Mouse (Mus musculus): Measurements from ENCODE around the gene Gm20388.
A peak's percentile ranks its signal among the peaks of the same experiment; 100 is the strongest.
"Not testable (repeated sequence)": the region's sequence is repeated elsewhere in the genome, so short reads cannot be mapped to it uniquely, and the experiment has no call there.

Gene Gm20388

GRCm38 (mm10) chr8:123433241-123433974, 3522.8 kb downstream of the Gm20388 start:
- not testable (repeated sequence) for DNase-seq

GRCm38 (mm10) chr8:123441788-123442187, 3531.1 kb downstream of the Gm20388 start:
- DNase-seq, result no peak

GRCm38 (mm10) chr8:123442351-123442750, 3531.7 kb downstream of the Gm20388 start:
- DNase-seq, result no peak

GRCm38 (mm10) chr8:123442871-123443575, 3532.4 kb downstream of the Gm20388 start:
- peak; percentile 94 for DNase-seq

- DNase-seq, result peak; percentile 24
Observed at GRCm38 (mm10) chr8:123443576-123443921, 3532.9 kb downstream of the Gm20388 start.

GRCm38 (mm10) chr8:123444131-123444530, 3533.5 kb downstream of the Gm20388 start:
- DNase-seq, result no peak

- DNase-seq, result no peak
Observed at GRCm38 (mm10) chr8:123445981-123446380, 3535.3 kb downstream of the Gm20388 start.

GRCm38 (mm10) chr8:123446799-123447198, 3536.2 kb downstream of the Gm20388 start:
- DNase-seq, result no peak

- DNase-seq, result no peak
Observed at GRCm38 (mm10) chr8:123450783-123451182, 3540.1 kb downstream of the Gm20388 start.

GRCm38 (mm10) chr8:123451747-123452146, 3541.1 kb downstream of the Gm20388 start:
- DNase-seq, result not testable (repeated sequence)

- DNase-seq, result no peak
Observed at GRCm38 (mm10) chr8:123452149-123452548, 3541.5 kb downstream of the Gm20388 start.

GRCm38 (mm10) chr8:123453291-123453690, 3542.7 kb downstream of the Gm20388 start:
- no peak for DNase-seq

- DNase-seq, result no peak
Observed at GRCm38 (mm10) chr8:123453951-123454350, 3543.3 kb downstream of the Gm20388 start.

GRCm38 (mm10) chr8:123454559-123454958, 3543.9 kb downstream of the Gm20388 start:
- no peak for DNase-seq

- no peak for DNase-seq
Observed at GRCm38 (mm10) chr8:123463651-123464050, 3553.0 kb downstream of the Gm20388 start.

- DNase-seq, result no peak
Observed at GRCm38 (mm10) chr8:123467476-123467875, 3556.8 kb downstream of the Gm20388 start.

GRCm38 (mm10) chr8:123472991-123473390, 3562.3 kb downstream of the Gm20388 start:
- DNase-seq, result not testable (repeated sequence)

- not testable (repeated sequence) for DNase-seq
Observed at GRCm38 (mm10) chr8:123474549-123474948, 3563.9 kb downstream of the Gm20388 start.

- DNase-seq, result peak; percentile 51
Observed at GRCm38 (mm10) chr8:123476911-123477736, 3566.5 kb downstream of the Gm20388 start.

- peak; percentile 96 for DNase-seq
Observed at GRCm38 (mm10) chr8:123477737-123478258, 3567.2 kb downstream of the Gm20388 start, which contains the start of gene Afg3l1. Gene Afg3l1 (plus strand): TSS chr8:123477903.

- DNase-seq, result peak; percentile 52
Observed at GRCm38 (mm10) chr8:123478456-123479218, 3568.0 kb downstream of the Gm20388 start.

GRCm38 (mm10) chr8:123482627-123483026, 3572.0 kb downstream of the Gm20388 start:
- DNase-seq, result peak; percentile 6
